Mouse (Mus musculus) splenic B cell, adult 2 months (primary cell): ENCODE results near the gene Prkg2.

ENCODE experiments used
- DNase-seq: peaks from one replicate; pipeline ENCODE4 v3.0.0-alpha.2; 2011; ENCODE audit warnings: low read depth, low spot score
- H3K27me3 ChIP-seq: 2 replicates; pipeline ENCODE4 v1.6.1; 2012; ENCODE audit warnings: mild to moderate bottlenecking, low read length, moderate library complexity, mixed read lengths; ENCODE audit not compliant: control insufficient read depth, poor library complexity, insufficient read depth, severe bottlenecking
- H3K36me3 ChIP-seq: 2 replicates; pipeline ENCODE4 v1.6.1; 2012; ENCODE audit warnings: mild to moderate bottlenecking, low read length, moderate library complexity, mixed read lengths; ENCODE audit not compliant: control insufficient read depth, poor library complexity, insufficient read depth, severe bottlenecking

Prkg2 gene

GRCm38 (mm10) chr5:98991600-98991999, 45.6 kb downstream of the Prkg2 start:
- no peaks in the 10 kb centered on the region for H3K27me3 ChIP-seq
- DNase-seq, result no peak
- H3K36me3 ChIP-seq, result no peaks in the 10 kb centered on the region

GRCm38 (mm10) chr5:98987634-98988033, 49.5 kb downstream of the Prkg2 start:
- Histone ChIP-seq H3K36me3 (no peaks in the 10 kb centered on the region), H3K27me3 (no peaks in the 10 kb centered on the region)
- DNase-seq, result no peak

GRCm38 (mm10) chr5:98987116-98987515, 50.0 kb downstream of the Prkg2 start:
- no peaks in the 10 kb centered on the region for H3K27me3 ChIP-seq
- DNase-seq, result no peak
- H3K36me3 ChIP-seq, result no peaks in the 10 kb centered on the region

- no peaks in the 10 kb centered on the region for H3K27me3 ChIP-seq
- no peaks in the 10 kb centered on the region for H3K36me3 ChIP-seq
- no peak for DNase-seq
Observed at GRCm38 (mm10) chr5:98986459-98986858, 50.7 kb downstream of the Prkg2 start.

GRCm38 (mm10) chr5:98986011-98986410, 51.1 kb downstream of the Prkg2 start:
- DNase-seq, result no peak
- no peaks in the 10 kb centered on the region for H3K27me3 ChIP-seq
- H3K36me3 ChIP-seq, result no peaks in the 10 kb centered on the region

GRCm38 (mm10) chr5:98985077-98985476, 52.1 kb downstream of the Prkg2 start:
- H3K27me3 ChIP-seq, result no peaks in the 10 kb centered on the region
- H3K36me3 ChIP-seq, result no peaks in the 10 kb centered on the region
- no peak for DNase-seq

- no peak for DNase-seq
- Histone ChIP-seq H3K36me3 (no peaks in the 10 kb centered on the region), H3K27me3 (no peaks in the 10 kb centered on the region)
Observed at GRCm38 (mm10) chr5:98981304-98981703, 55.8 kb downstream of the Prkg2 start.

GRCm38 (mm10) chr5:98978316-98978715, 58.8 kb downstream of the Prkg2 start:
- H3K27me3 ChIP-seq, result no peaks in the 10 kb centered on the region
- no peaks in the 10 kb centered on the region for H3K36me3 ChIP-seq
- DNase-seq, result no peak

- H3K36me3 ChIP-seq, result no peaks in the 10 kb centered on the region
- no peak for DNase-seq
- no peaks in the 10 kb centered on the region; the same call in 1 of the 2 replicates for H3K27me3 ChIP-seq
Observed at GRCm38 (mm10) chr5:98975877-98976672, 61.1 kb downstream of the Prkg2 start.

GRCm38 (mm10) chr5:98966679-98967078, 70.5 kb downstream of the Prkg2 start:
- Histone ChIP-seq H3K27me3 (no peaks in the 10 kb centered on the region; the same call in 1 of the 2 replicates), H3K36me3 (no peaks in the 10 kb centered on the region)
- no peak for DNase-seq

GRCm38 (mm10) chr5:98965139-98965538, 72.0 kb downstream of the Prkg2 start:
- no peak for DNase-seq
- no peaks in the 10 kb centered on the region for H3K27me3 ChIP-seq
- no peaks in the 10 kb centered on the region for H3K36me3 ChIP-seq

GRCm38 (mm10) chr5:98964367-98964766, 72.8 kb downstream of the Prkg2 start:
- Histone ChIP-seq H3K36me3 (no peaks in the 10 kb centered on the region), H3K27me3 (no peaks in the 10 kb centered on the region)
- DNase-seq, result no peak

- H3K36me3 ChIP-seq, result no peaks in the 10 kb centered on the region
- H3K27me3 ChIP-seq, result no peaks in the 10 kb centered on the region
- DNase-seq, result no peak
Observed at GRCm38 (mm10) chr5:98962472-98962871, 74.7 kb downstream of the Prkg2 start.

- no peaks in the 10 kb centered on the region for H3K36me3 ChIP-seq
- H3K27me3 ChIP-seq, result no peaks in the 10 kb centered on the region
- no peak for DNase-seq
Observed at GRCm38 (mm10) chr5:98955576-98955975, 81.6 kb downstream of the Prkg2 start.

GRCm38 (mm10) chr5:98953386-98953785, 83.8 kb downstream of the Prkg2 start:
- Histone ChIP-seq H3K27me3 (no peaks in the 10 kb centered on the region), H3K36me3 (no peaks in the 10 kb centered on the region)
- no peak for DNase-seq

GRCm38 (mm10) chr5:98951566-98951965, 85.6 kb downstream of the Prkg2 start:
- no peak for DNase-seq
- no peaks in the 10 kb centered on the region for H3K36me3 ChIP-seq

More at GRCm38 (mm10) chr5:98951566-98951965, 85.6 kb downstream of the Prkg2 start:
- H3K27me3 ChIP-seq, result no peaks in the 10 kb centered on the region
